In the genomic region with DNA sequence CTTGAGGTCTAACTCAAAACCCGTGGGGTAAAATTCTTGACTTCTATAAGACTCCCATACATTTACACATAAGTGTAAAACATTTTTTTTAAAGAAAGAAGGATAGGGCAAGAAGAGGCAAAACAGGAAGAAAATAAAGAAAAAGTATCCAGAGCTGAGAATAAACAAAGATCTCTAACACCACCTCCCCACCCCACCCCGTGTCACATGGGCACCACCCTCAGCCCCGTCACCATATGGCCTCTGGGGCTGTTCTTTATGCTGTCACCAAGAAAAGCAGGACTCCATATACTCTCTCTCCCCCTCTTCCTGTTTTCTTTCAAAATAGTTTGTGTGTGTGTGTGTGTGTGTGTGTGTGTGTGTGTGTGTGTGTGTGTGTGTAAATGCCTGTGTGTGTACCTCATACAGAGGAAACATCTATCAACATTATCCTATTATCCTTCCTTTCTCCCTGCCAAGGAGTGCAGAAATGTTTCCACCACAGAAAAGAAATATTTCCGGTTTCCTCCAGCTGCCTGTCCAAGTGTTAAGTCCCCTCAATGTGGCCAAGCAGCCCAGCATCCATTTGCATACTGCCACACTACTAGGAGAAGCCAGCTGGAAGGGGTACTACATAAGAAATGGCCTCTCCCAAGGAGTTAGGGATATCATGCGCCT, we compare ENCODE assay signal across 11 mouse cellular contexts. TPM values are rescaled to one million over a fixed set of nuclear protein-coding genes. Genes with fewer than 3 reads are reported as not detected.
DNase-seq lines count a peak whose midpoint lies in the region; ATAC-seq lines count a peak whose summit lies in the region.
"Had no signal": no experiment of that assay in that cellular context is flagged by ENCODE, and none has a peak within 500 bp of the region (broad histone marks: within the 10 kb centered on the region; RNA-seq: fewer than 3 reads in every experiment).

No protein-coding gene starts in this region.

- no peak overlapping the region for H3K27ac ChIP-seq in heart, embryonic 10.5 days
- H3K27ac ChIP-seq in midbrain, embryonic 13.5 days: no peak overlapping the region
- H3K27ac ChIP-seq: liver, embryonic 13.5 days had no signal

- ATAC-seq in CD4-positive, CD25-positive, alpha-beta regulatory T cell, adult 4 months: peak; percentile 25
- no peak for ATAC-seq in midbrain, embryonic 13.5 days

- no peak overlapping the region for H3K4me3 ChIP-seq in heart, embryonic 10.5 days
- H3K4me3 ChIP-seq in midbrain, embryonic 13.5 days (replicated peaks): no peak overlapping the region
- H3K4me3 ChIP-seq: liver, embryonic 13.5 days; megakaryocyte, embryonic 14.5 days had no signal

- H3K4me2 ChIP-seq in midbrain, embryonic 13.5 days (replicated peaks): no peak overlapping the region
- H3K4me2 ChIP-seq: liver, embryonic 13.5 days had no signal

- no peaks in the 10 kb centered on the region for H3K9me3 ChIP-seq in heart, embryonic 10.5 days
- no peaks in the 10 kb centered on the region for H3K9me3 ChIP-seq in midbrain, embryonic 13.5 days
- H3K9me3 ChIP-seq: liver, embryonic 13.5 days had no signal

- no peak overlapping the region for H3K9ac ChIP-seq in midbrain, embryonic 13.5 days (replicated peaks)
- H3K9ac ChIP-seq: liver, embryonic 13.5 days had no signal

- 50% methylated on average over 5 of the region's 5 CpGs for WGBS in heart, embryonic 10.5 days
- 67% methylated on average over 5 of the region's 5 CpGs for WGBS in midbrain, embryonic 13.5 days

- no peaks in the 10 kb centered on the region for H3K36me3 ChIP-seq in heart, embryonic 10.5 days
- H3K36me3 ChIP-seq in midbrain, embryonic 13.5 days: no peaks in the 10 kb centered on the region
- H3K36me3 ChIP-seq: liver, embryonic 13.5 days had no signal

- H3K4me1 ChIP-seq in heart, embryonic 10.5 days: no peaks in the 10 kb centered on the region
- no peaks in the 10 kb centered on the region for H3K4me1 ChIP-seq in midbrain, embryonic 13.5 days (replicated peaks)
- H3K4me1 ChIP-seq: liver, embryonic 13.5 days had no signal

- no peaks in the 10 kb centered on the region for H3K27me3 ChIP-seq in heart, embryonic 10.5 days (ENCODE audit: insufficient read depth, poor library complexity, severe bottlenecking)
- no peaks in the 10 kb centered on the region for H3K27me3 ChIP-seq in midbrain, embryonic 13.5 days
- H3K27me3 ChIP-seq: liver, embryonic 13.5 days had no signal

- peak; percentile 18 for DNase-seq in heart, postnatal 4 days
- no peak for DNase-seq in heart, embryonic 10.5 days (ENCODE audit: low spot score)
- peak; percentile 77 for DNase-seq in CD4-positive helper T cell, adult 2 months (ENCODE audit: low read depth, low spot score)
- peak; percentile 45 for DNase-seq in kidney, postnatal 14 days
- DNase-seq in adrenal gland, adult (ENCODE audit: inconsistent age in 2 of 2, low spot score in 1 of 2): no peak
- DNase-seq: cerebellum, adult 18-20 months; liver, embryonic 13.5 days; right cerebral cortex, postnatal 25 days had no signal

RNA-seq across cellular contexts. Expression of a gene that starts 13.5 kb away (rescaled TPM):
- 10 to 100 TPM; 16.2 to 18.8 TPM for total RNA-seq in heart, postnatal 4 days (2021)
- polyA plus RNA-seq in heart, embryonic 10.5 days (2016; fragmentation: Nextera tagmentation; extraction: Ambion mirVana): 0.15 and 1.1 TPM in 2 replicates
- polyA plus RNA-seq in CD4-positive, CD25-positive, alpha-beta regulatory T cell, adult 4 months (2017; shearing (Covaris generic)): 100 to 1,000 TPM; 107 to 154 TPM
- polyA plus RNA-seq in midbrain, embryonic 13.5 days (2015; fragmentation: Nextera tagmentation; extraction: Ambion mirVana): 0.30 and 0.52 TPM in 2 replicates

RNA-seq across cellular contexts. Expression of a gene that starts 37.1 kb away (rescaled TPM):
- 10 to 100 TPM; 72.6 to 79.0 TPM for total RNA-seq in heart, postnatal 4 days (2021)
- polyA plus RNA-seq in heart, embryonic 10.5 days (2016; fragmentation: Nextera tagmentation; extraction: Ambion mirVana): 36.1 and 59.0 TPM in 2 replicates
- polyA plus RNA-seq in CD4-positive, CD25-positive, alpha-beta regulatory T cell, adult 4 months (2017; shearing (Covaris generic)): 1 to 10 TPM; 3.7 to 5.2 TPM
- polyA plus RNA-seq in midbrain, embryonic 13.5 days (2015; fragmentation: Nextera tagmentation; extraction: Ambion mirVana): 4.5 and 8.3 TPM in 2 replicates

Comparison
In these comparisons a context has a peak if more than half of its experiments do, and no peak if none do; other contexts are left out.
1. DNase-seq: peak in heart, postnatal 4 days (single experiment), CD4-positive helper T cell, adult 2 months (single experiment) and kidney, postnatal 14 days (single experiment); none in heart, embryonic 10.5 days (single experiment) and adrenal gland, adult (0 of 2).
2. RNA of a gene that starts 13.5 kb away (polyA plus RNA-seq): 107 to 154 TPM in CD4-positive, CD25-positive, alpha-beta regulatory T cell, adult 4 months; 0.30 to 0.52 TPM in midbrain, embryonic 13.5 days and 0.15 to 1.1 TPM in heart, embryonic 10.5 days; every median in the first group is over 10 times any median in the second.